Comparison of ENCODE assay signal across 9 mouse cellular contexts in the genomic region with DNA sequence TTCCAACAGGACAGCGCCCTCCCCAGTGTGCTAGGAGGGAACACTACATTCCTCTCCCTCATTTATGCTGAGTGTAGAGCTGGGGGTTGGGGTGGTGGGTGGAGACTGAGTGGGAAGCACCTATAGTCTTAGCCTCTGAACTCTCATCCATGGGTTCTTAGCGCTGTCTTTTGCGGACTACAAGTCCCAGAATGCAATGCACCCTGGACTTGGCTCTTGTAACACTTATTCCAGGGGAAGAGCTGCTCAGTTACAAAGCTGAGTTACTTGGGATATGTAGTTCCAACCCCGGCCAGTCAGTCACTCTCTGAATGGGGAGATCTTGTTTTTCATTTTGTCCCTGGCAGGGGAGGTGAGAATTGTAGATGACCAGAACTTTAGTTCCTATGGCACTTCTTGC. TPM values are rescaled to one million over a fixed set of nuclear protein-coding genes. Genes with fewer than 3 reads are reported as not detected.
DNase-seq lines count a peak whose midpoint lies in the region; ATAC-seq lines count a peak whose summit lies in the region.
"Had no signal": no experiment of that assay in that cellular context is flagged by ENCODE, and none has a peak within 500 bp of the region (broad histone marks: within the 10 kb centered on the region; RNA-seq: fewer than 3 reads in every experiment).

No protein-coding gene starts in this region.

- ATAC-seq in frontal cortex, adult (ENCODE audit: low TSS enrichment), result peak; percentile 73
- no peak; the same call in 1 of the 2 replicates for ATAC-seq in erythroid progenitor cell, adult 5-6 weeks (replicated peaks; ENCODE audit: low FRiP score, poor library complexity, severe bottlenecking)
- ATAC-seq: Patski had no signal

- intact Hi-C loops in heart, postnatal 10 days (cut with DNase I), result no loop called here

- DNase-seq in frontal cortex, postnatal 10 days (ENCODE audit: low spot score in 2 of 2), result no peak
- DNase-seq in CD4-positive helper T cell, adult 2 months (ENCODE audit: low read depth, low spot score), result peak; percentile 55
- peak; percentile 75 for DNase-seq in cerebellum, postnatal 10 days
- DNase-seq in heart, postnatal 10 days, result peak; percentile 62 to 73
- DNase-seq in layer of hippocampus, adult 9-11 months, result peak; percentile 73
- peak; percentile 60 for DNase-seq in mesoderm, embryonic 11.5 days (ENCODE audit: low read depth, low spot score)

RNA-seq across cellular contexts. Expression of gene Dnajb2, which starts 8.6 kb away (rescaled TPM):
- total RNA-seq in heart, postnatal 10 days (2021), result 10 to 100 TPM; 58.3 to 61.4 TPM
- total RNA-seq in erythroid progenitor cell, adult 5-6 weeks (2015; ENCODE audit: low replicate concordance), result 154 and 158 TPM in 2 replicates
- total RNA-seq in erythroid progenitor cell, adult 5-6 weeks (2017; ENCODE audit: low replicate concordance), result 356 and 386 TPM in 2 replicates

RNA-seq across cellular contexts. Expression of gene A630095N17Rik, which starts 12.9 kb away (rescaled TPM):
- total RNA-seq in heart, postnatal 10 days (2021), result not detected
- total RNA-seq in erythroid progenitor cell, adult 5-6 weeks (2015; ENCODE audit: low replicate concordance), result not detected in 2 replicates
- not detected in 2 replicates for total RNA-seq in erythroid progenitor cell, adult 5-6 weeks (2017; ENCODE audit: low replicate concordance)

RNA-seq across cellular contexts. Expression of gene Ptprn, which starts 19.5 kb away (rescaled TPM):
- total RNA-seq in heart, postnatal 10 days (2021), result under 1 TPM; 0.34 to 0.42 TPM
- not detected in 2 replicates for total RNA-seq in erythroid progenitor cell, adult 5-6 weeks (2015; ENCODE audit: low replicate concordance)
- total RNA-seq in erythroid progenitor cell, adult 5-6 weeks (2017; ENCODE audit: low replicate concordance), result not detected in 2 replicates

RNA-seq across cellular contexts. Expression of gene Tuba4a, which starts 25.2 kb away (rescaled TPM):
- 100 to 1,000 TPM; 543 to 577 TPM for total RNA-seq in heart, postnatal 10 days (2021)
- 474 and 550 TPM in 2 replicates for total RNA-seq in erythroid progenitor cell, adult 5-6 weeks (2015; ENCODE audit: low replicate concordance)
- total RNA-seq in erythroid progenitor cell, adult 5-6 weeks (2017; ENCODE audit: low replicate concordance), result 246 TPM in 2 replicates

RNA-seq across cellular contexts. Expression of gene Resp18, which starts 33.4 kb away (rescaled TPM):
- total RNA-seq in heart, postnatal 10 days (2021), result not detected
- total RNA-seq in erythroid progenitor cell, adult 5-6 weeks (2015; ENCODE audit: low replicate concordance), result not detected in 2 replicates
- not detected in 2 replicates for total RNA-seq in erythroid progenitor cell, adult 5-6 weeks (2017; ENCODE audit: low replicate concordance)

Comparison
In these comparisons a context has a peak if more than half of its experiments do, and no peak if none do; other contexts are left out.
1. DNase-seq: peak in CD4-positive helper T cell, adult 2 months (single experiment), cerebellum, postnatal 10 days (2 of 2), heart, postnatal 10 days (2 of 2), layer of hippocampus, adult 9-11 months (single experiment) and mesoderm, embryonic 11.5 days (single experiment); none in frontal cortex, postnatal 10 days (0 of 2).